Mouse (Mus musculus) E14TG2a.4 (cell line): ENCODE data around the gene Pqbp1.

Experiments used
- CTCF ChIP-seq: conservative IDR thresholded peaks from 2 replicates; pipeline ENCODE4 v1.5.1; 2014; ENCODE audit warnings: low read length
- NANOG ChIP-seq: IDR thresholded peaks from 2 replicates; pipeline ENCODE4 v1.6.1; 2014; ENCODE audit warnings: borderline replicate concordance, low read length, mixed read lengths

DNA sequence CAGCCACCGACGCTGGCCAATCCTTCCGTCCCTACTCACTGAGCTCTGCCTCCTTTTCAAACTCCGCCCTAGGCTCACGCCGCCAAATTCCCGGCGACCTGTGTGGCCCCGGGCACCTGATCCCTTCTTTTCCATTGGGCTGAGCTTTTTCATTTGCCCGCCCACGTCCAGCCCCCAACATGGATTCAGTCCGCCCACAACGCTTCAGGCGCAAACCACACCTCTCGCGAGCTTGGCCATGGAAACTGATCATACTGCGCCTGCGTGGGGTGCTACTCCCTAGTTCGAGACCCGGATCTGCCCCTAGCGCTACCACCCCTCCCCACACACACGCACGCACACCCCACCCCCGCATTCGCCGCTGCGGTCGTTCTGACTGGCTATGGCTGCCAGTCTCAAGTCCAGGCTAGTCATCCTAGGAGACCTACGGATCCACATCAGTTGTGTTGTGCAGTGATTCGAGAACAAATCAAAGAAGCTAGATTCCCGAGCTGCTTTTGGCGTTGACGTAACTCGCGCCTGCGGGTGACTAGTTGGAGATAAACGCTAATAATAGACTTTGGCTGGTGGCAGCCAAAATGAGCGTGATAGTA, 48.9 kb upstream of the Pqbp1 start:
- TF ChIP-seq CTCF, result no peak
- no peak for TF ChIP-seq NANOG
